8 mouse cellular contexts compared by ENCODE assay signal in the genomic region with DNA sequence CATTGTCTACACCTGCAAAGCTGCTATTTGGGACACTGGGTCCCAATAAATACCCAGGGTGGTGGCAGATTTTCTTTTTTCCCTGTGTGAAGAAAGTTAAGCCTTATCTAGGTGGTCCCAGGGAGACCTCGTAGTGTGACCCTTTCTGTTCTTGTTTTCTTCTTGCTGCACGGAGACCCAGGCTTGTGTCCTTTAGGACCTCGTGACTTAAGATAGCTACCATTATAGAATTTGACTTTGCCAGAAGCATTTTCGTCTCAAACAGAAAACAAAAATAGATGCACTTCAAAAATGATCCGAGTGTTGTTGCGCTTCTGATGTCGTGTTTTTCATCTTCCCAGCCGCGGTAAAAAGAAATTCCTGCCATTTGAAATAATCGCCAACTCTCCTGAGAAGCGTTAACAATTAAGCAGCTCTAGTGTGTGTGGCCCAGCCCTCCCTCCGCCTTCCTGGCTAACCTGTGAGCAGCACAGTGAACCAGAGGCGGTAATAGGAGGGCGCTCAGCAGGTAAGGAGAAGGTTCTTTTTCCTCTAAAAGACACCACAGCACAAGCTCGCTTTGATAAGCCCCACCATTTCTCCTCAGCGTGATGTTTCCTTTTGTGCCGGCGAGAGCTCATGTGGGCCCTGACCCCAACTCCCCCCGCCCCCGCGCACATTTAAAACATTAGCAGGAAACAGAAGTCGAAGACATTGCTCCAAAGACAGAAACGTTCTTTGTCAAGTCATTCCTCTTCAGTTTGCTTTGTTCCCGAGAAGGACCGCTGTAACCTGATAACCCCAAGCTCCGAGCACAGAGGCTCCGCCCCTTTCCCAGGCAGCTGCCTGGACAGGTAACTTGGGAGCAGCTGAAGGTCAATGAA.
DNase-seq lines count a peak whose midpoint lies in the region; ATAC-seq and TF ChIP-seq lines count a peak whose summit lies in the region.

No protein-coding gene starts in this region.

- H3K4me3 ChIP-seq in hindbrain, embryonic 14.5 days (replicated peaks; ENCODE audit: low read length): peak overlapping the region; percentile 35
- peak overlapping the region; percentile 35 for H3K4me3 ChIP-seq in limb, embryonic 14.5 days (replicated peaks; ENCODE audit: low read length)
- H3K4me3 ChIP-seq in midbrain, embryonic 13.5 days (replicated peaks): peak overlapping the region; percentile 32

- no peaks in the 10 kb centered on the region for H3K27me3 ChIP-seq in hindbrain, embryonic 14.5 days (ENCODE audit: control insufficient read depth, insufficient read depth, low read length)
- no peaks in the 10 kb centered on the region for H3K27me3 ChIP-seq in limb, embryonic 14.5 days (ENCODE audit: control insufficient read depth, insufficient read depth, low read length)
- no peaks in the 10 kb centered on the region for H3K27me3 ChIP-seq in midbrain, embryonic 13.5 days

- TF ChIP-seq POLR2A in limb, embryonic 14.5 days (IDR thresholded peaks at IDR 0.05; ENCODE audit: borderline replicate concordance, extremely low read depth, insufficient read depth, insufficient read length): no peak

- H3K27ac ChIP-seq in hindbrain, embryonic 14.5 days: peak overlapping the region; percentile 63
- H3K27ac ChIP-seq in limb, embryonic 14.5 days (replicated peaks; ENCODE audit: low read depth, low read length): no peak overlapping the region
- H3K27ac ChIP-seq in midbrain, embryonic 13.5 days: peak overlapping the region; percentile 48

- H3K9me3 ChIP-seq in hindbrain, embryonic 14.5 days (ENCODE audit: control insufficient read depth, low read length): no peaks in the 10 kb centered on the region; the same call in 1 of the 2 replicates
- no peaks in the 10 kb centered on the region for H3K9me3 ChIP-seq in limb, embryonic 14.5 days (ENCODE audit: control insufficient read depth, low read length)
- H3K9me3 ChIP-seq in midbrain, embryonic 13.5 days: peaks cover 6% of the 10 kb centered on the region; the same call in 1 of the 2 replicates

- DNase-seq in R1 (ENCODE audit: low read depth, low spot score): peak; percentile 91
- peak; percentile 44 for DNase-seq in hindbrain, embryonic 14.5 days (ENCODE audit: low spot score)
- no peak for DNase-seq in limb, embryonic 14.5 days (ENCODE audit: low spot score)
- DNase-seq in urinary bladder, postnatal 14 days (ENCODE audit: low spot score): peak; percentile 79
- DNase-seq in frontal cortex, postnatal 14 days (ENCODE audit: low spot score in 2 of 2): no peak
- no peak for DNase-seq in left cerebral cortex, postnatal 10 days (ENCODE audit: extremely low spot score in 1 of 2, low spot score in 2 of 2)

- H3K4me1 ChIP-seq in hindbrain, embryonic 14.5 days (replicated peaks; ENCODE audit: control insufficient read depth, insufficient read depth, low read length): peaks cover 13% of the 10 kb centered on the region; the same call in 1 of the 2 replicates
- H3K4me1 ChIP-seq in limb, embryonic 14.5 days (ENCODE audit: control insufficient read depth, insufficient read depth, low read length): no peaks in the 10 kb centered on the region
- H3K4me1 ChIP-seq in midbrain, embryonic 13.5 days (replicated peaks): peaks cover 15% of the 10 kb centered on the region

- intact Hi-C loops in left cerebral cortex, postnatal 10 days (cut with DNase I): no loop called here

- peak; percentile 84 for ATAC-seq in common myeloid progenitor, adult 5-6 weeks (replicated peaks; ENCODE audit: low read depth, poor library complexity, severe bottlenecking)
- ATAC-seq in hindbrain, embryonic 14.5 days (ENCODE audit: low FRiP score): peak; percentile 71; the same call in 1 of the 2 replicates
- no peak for ATAC-seq in limb, embryonic 14.5 days (ENCODE audit: low FRiP score, low read depth)
- ATAC-seq in midbrain, embryonic 13.5 days: peak; percentile 81

- H3K36me3 ChIP-seq in hindbrain, embryonic 14.5 days (replicated peaks; ENCODE audit: control insufficient read depth, insufficient read depth): no peaks in the 10 kb centered on the region
- H3K36me3 ChIP-seq in limb, embryonic 14.5 days (ENCODE audit: control insufficient read depth, insufficient read depth, low read length): no peaks in the 10 kb centered on the region
- H3K36me3 ChIP-seq in midbrain, embryonic 13.5 days: no peaks in the 10 kb centered on the region

- H3K4me2 ChIP-seq in hindbrain, embryonic 14.5 days (replicated peaks): peak overlapping the region; percentile 75
- peak overlapping the region; percentile 63 for H3K4me2 ChIP-seq in limb, embryonic 14.5 days (replicated peaks; ENCODE audit: low read depth, low read length, severe bottlenecking)
- peak overlapping the region; percentile 65 for H3K4me2 ChIP-seq in midbrain, embryonic 13.5 days (replicated peaks)

- peak overlapping the region; percentile 62 for H3K9ac ChIP-seq in hindbrain, embryonic 14.5 days
- peak overlapping the region; percentile 38 for H3K9ac ChIP-seq in limb, embryonic 14.5 days (ENCODE audit: low read depth, low read length, severe bottlenecking)
- H3K9ac ChIP-seq in midbrain, embryonic 13.5 days (replicated peaks): peak overlapping the region; percentile 53; the same call in 1 of the 2 replicates

- 2% methylated on average over 27 of the region's 27 CpGs for WGBS in hindbrain, embryonic 14.5 days
- WGBS in limb, embryonic 14.5 days: 3% methylated on average over 27 of the region's 27 CpGs
- WGBS in midbrain, embryonic 13.5 days: 3% methylated on average over 27 of the region's 27 CpGs

Comparison
In these comparisons a context has a peak if more than half of its experiments do, and no peak if none do; other contexts are left out.
1. DNase-seq: peak in R1 (single experiment), hindbrain, embryonic 14.5 days (single experiment) and urinary bladder, postnatal 14 days (single experiment); none in limb, embryonic 14.5 days (single experiment), frontal cortex, postnatal 14 days (0 of 2) and left cerebral cortex, postnatal 10 days (0 of 2).
2. Peak in every context shown above with its lines, with median percentiles within 50 percentile points of each other: H3K4me2 ChIP-seq, H3K4me3 ChIP-seq and H3K9ac ChIP-seq.